ENCODE assay signal across 27 mouse cellular contexts in the genomic region with DNA sequence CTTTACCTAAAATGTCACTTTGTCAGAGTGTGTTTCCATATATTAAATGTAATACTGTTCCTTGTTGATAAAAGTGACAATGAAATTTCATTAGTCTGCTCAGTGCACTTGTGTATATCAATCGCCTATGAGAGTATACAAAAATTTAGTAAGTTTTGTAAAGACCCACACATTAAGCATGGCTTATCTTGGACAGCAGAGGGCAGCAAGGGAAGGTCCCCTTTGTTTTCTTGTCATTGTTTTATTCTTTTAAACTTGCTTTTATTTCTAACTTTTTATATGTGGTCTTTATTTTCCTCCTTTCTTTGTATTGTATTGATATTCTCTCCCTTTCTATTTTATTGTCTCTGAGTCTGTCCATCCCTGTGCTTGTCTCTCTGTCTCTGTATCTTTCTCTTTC.
DNase-seq lines count a peak whose midpoint lies in the region; ATAC-seq and TF ChIP-seq lines count a peak whose summit lies in the region.
"Had no signal": no experiment of that assay in that cellular context is flagged by ENCODE, and none has a peak within 500 bp of the region (broad histone marks: within the 10 kb centered on the region; RNA-seq: fewer than 3 reads in every experiment).

No protein-coding gene starts in this region.

- peak; percentile 7 for TF ChIP-seq RAD21 in MEL (IDR thresholded peaks at IDR 0.05; ENCODE audit: low read depth, low read length)

- intact Hi-C loops in left cerebral cortex, adult 2 months (cut with DNase I), result no loop called here

- no peak overlapping the region for H3K9ac ChIP-seq in hindbrain, postnatal 0 days (replicated peaks; ENCODE audit: low read length)
- no peak overlapping the region for H3K9ac ChIP-seq in hindbrain, embryonic 11.5 days (ENCODE audit: low read depth, low read length)
- H3K9ac ChIP-seq in MEL (ENCODE audit: control insufficient read depth, low read depth, low read length, poor library complexity, severe bottlenecking), result no peak overlapping the region
- H3K9ac ChIP-seq: embryonic facial prominence, embryonic 15.5 days; hindbrain, embryonic 15.5 days had no signal

- no peak overlapping the region for H3K4me3 ChIP-seq in hindbrain, postnatal 0 days (ENCODE audit: low read length)
- no peak overlapping the region for H3K4me3 ChIP-seq in hindbrain, embryonic 11.5 days (ENCODE audit: low read depth, low read length)
- H3K4me3 ChIP-seq in left cerebral cortex, adult 2 months, result no peak overlapping the region
- H3K4me3 ChIP-seq in MEL (ENCODE audit: control insufficient read depth in 1 of 2, insufficient read depth in 1 of 2, low read depth in 2 of 2, low read length in 2 of 2), result no peak overlapping the region
- H3K4me3 ChIP-seq: embryonic facial prominence, embryonic 15.5 days; erythroblast, embryonic 14.5 days; forebrain, embryonic 10.5 days; heart, embryonic 10.5 days; hindbrain, embryonic 10.5 days; hindbrain, embryonic 15.5 days had no signal

- ATAC-seq in hindbrain, postnatal 0 days, result no peak
- no peak for ATAC-seq in hindbrain, embryonic 11.5 days (ENCODE audit: low FRiP score)
- ATAC-seq: activated CD4-positive, CD25-positive, alpha-beta regulatory T cell, adult 4 months; CD4-positive, CD25-positive, alpha-beta regulatory T cell, adult 4 months; forebrain, embryonic 14.5 days; inflammation-experienced regulatory T-cells, adult 6 months; Patski had no signal

- no peak for TF ChIP-seq POLR2A in MEL (IDR thresholded peaks at IDR 0.05; ENCODE audit: control insufficient read depth in 1 of 2, insufficient read depth in 1 of 2, low read depth in 1 of 2, low read length in 2 of 2, poor library complexity in 1 of 2)

- no peak for TF ChIP-seq EP300 in MEL (IDR thresholded peaks at IDR 0.05; ENCODE audit: low read depth in 1 of 2, low read length in 2 of 2)

- no peaks in the 10 kb centered on the region for H3K79me2 ChIP-seq in MEL (ENCODE audit: control insufficient read depth, insufficient read depth, low read length, poor library complexity)

- peak; percentile 49 for TF ChIP-seq CTCF in hindbrain, postnatal 0 days (IDR thresholded peaks at IDR 0.05; ENCODE audit: low read depth)
- TF ChIP-seq CTCF in left cerebral cortex, adult 2 months (IDR thresholded peaks at IDR 0.05), result peak; percentile 60
- TF ChIP-seq CTCF in MEL (IDR thresholded peaks at IDR 0.05 in 2 of 3, conservative IDR thresholded peaks at IDR 0.05 in 1 of 3; ENCODE audit: control insufficient read depth in 1 of 3, insufficient read depth in 1 of 3, low read depth in 2 of 3, low read length in 3 of 3, poor library complexity in 1 of 3, severe bottlenecking in 1 of 3), result peak in 1 of 3 experiments; percentile 19; a peak in 2 of 6 replicates

- H3K27me3 ChIP-seq in hindbrain, postnatal 0 days (ENCODE audit: insufficient read depth, low read length), result no peaks in the 10 kb centered on the region
- H3K27me3 ChIP-seq in hindbrain, embryonic 11.5 days (ENCODE audit: control insufficient read depth, insufficient read depth, low read length), result no peaks in the 10 kb centered on the region
- no peaks in the 10 kb centered on the region for H3K27me3 ChIP-seq in MEL (ENCODE audit: control insufficient read depth in 1 of 2, insufficient read depth in 2 of 2, low read length in 2 of 2)
- H3K27me3 ChIP-seq: embryonic facial prominence, embryonic 15.5 days; hindbrain, embryonic 15.5 days; Patski had no signal

- H3K9me3 ChIP-seq in hindbrain, postnatal 0 days (ENCODE audit: low read length), result no peaks in the 10 kb centered on the region
- no peaks in the 10 kb centered on the region for H3K9me3 ChIP-seq in hindbrain, embryonic 11.5 days (ENCODE audit: control insufficient read depth, low read length)
- no peaks in the 10 kb centered on the region for H3K9me3 ChIP-seq in MEL (replicated peaks; ENCODE audit: insufficient read depth, low read length)
- H3K9me3 ChIP-seq: embryonic facial prominence, embryonic 15.5 days; forebrain, embryonic 10.5 days; G1E; heart, embryonic 10.5 days; hindbrain, embryonic 10.5 days; hindbrain, embryonic 15.5 days had no signal

- H3K36me3 ChIP-seq in hindbrain, postnatal 0 days (ENCODE audit: insufficient read depth, low read length), result no peaks in the 10 kb centered on the region
- H3K36me3 ChIP-seq in hindbrain, embryonic 11.5 days (ENCODE audit: control insufficient read depth, insufficient read depth, low read length), result no peaks in the 10 kb centered on the region
- H3K36me3 ChIP-seq in MEL (ENCODE audit: control insufficient read depth in 1 of 2, insufficient read depth in 2 of 2, low read length in 2 of 2), result no peaks in the 10 kb centered on the region
- H3K36me3 ChIP-seq: embryonic facial prominence, embryonic 15.5 days; forebrain, embryonic 10.5 days; G1E; heart, embryonic 10.5 days; hindbrain, embryonic 10.5 days; hindbrain, embryonic 15.5 days had no signal

- H3K4me2 ChIP-seq in hindbrain, postnatal 0 days (ENCODE audit: low read depth, low read length), result no peak overlapping the region
- H3K4me2 ChIP-seq in hindbrain, embryonic 11.5 days (replicated peaks; ENCODE audit: low read depth, low read length), result no peak overlapping the region
- H3K4me2 ChIP-seq: embryonic facial prominence, embryonic 15.5 days; hindbrain, embryonic 15.5 days had no signal

- WGBS in hindbrain, postnatal 0 days, result 83% methylated on average over 1 of the region's 1 CpGs
- 79% methylated on average over 1 of the region's 1 CpGs for WGBS in hindbrain, embryonic 11.5 days

- no peaks in the 10 kb centered on the region for H3K4me1 ChIP-seq in hindbrain, postnatal 0 days (ENCODE audit: insufficient read depth, low read length)
- no peaks in the 10 kb centered on the region for H3K4me1 ChIP-seq in hindbrain, embryonic 11.5 days (replicated peaks; ENCODE audit: control insufficient read depth, insufficient read depth, low read length)
- H3K4me1 ChIP-seq in MEL (ENCODE audit: control insufficient read depth in 1 of 2, insufficient read depth in 2 of 2, low read length in 2 of 2), result no peaks in the 10 kb centered on the region
- H3K4me1 ChIP-seq: embryonic facial prominence, embryonic 15.5 days; forebrain, embryonic 10.5 days; heart, embryonic 10.5 days; hindbrain, embryonic 10.5 days; hindbrain, embryonic 15.5 days had no signal

- no peak overlapping the region for H3K27ac ChIP-seq in hindbrain, postnatal 0 days
- H3K27ac ChIP-seq in hindbrain, embryonic 11.5 days (ENCODE audit: low read depth, low read length), result no peak overlapping the region
- no peak overlapping the region for H3K27ac ChIP-seq in left cerebral cortex, adult 2 months
- no peak overlapping the region for H3K27ac ChIP-seq in MEL (ENCODE audit: control insufficient read depth, low read depth, low read length)
- H3K27ac ChIP-seq: embryonic facial prominence, embryonic 15.5 days; forebrain, embryonic 10.5 days; heart, embryonic 10.5 days; hindbrain, embryonic 10.5 days; hindbrain, embryonic 15.5 days had no signal

- no peak for DNase-seq in hindbrain, postnatal 0 days (ENCODE audit: low spot score)
- DNase-seq in hindbrain, embryonic 11.5 days (ENCODE audit: low spot score), result no peak
- DNase-seq in left cerebral cortex, adult 2 months (ENCODE audit: extremely low spot score in 1 of 2, low spot score in 2 of 2), result no peak
- DNase-seq in left cerebral cortex, adult 11 months (ENCODE audit: low spot score), result no peak
- peak; percentile 5 for DNase-seq in 416B (ENCODE audit: low read depth)
- no peak for DNase-seq in MEL (ENCODE audit: low read depth, low spot score)
- DNase-seq in spleen, adult 12 weeks (ENCODE audit: low spot score), result no peak
- no peak for DNase-seq in spleen, postnatal 36 days (ENCODE audit: low spot score in 2 of 2)
- DNase-seq: adrenal gland, postnatal 14 days; B cell, adult 2 months; cerebellum, adult 2 months; cerebellum, postnatal 10 days; embryo, embryonic 11 days; gastrocnemius, postnatal 10 days; heart, adult 18-20 months had no signal

TF ChIP-seq in MEL, 35 proteins besides CTCF, POLR2A, EP300 and RAD21:
- no peak for TF ChIP-seq ELF1 (IDR thresholded peaks at IDR 0.05; ENCODE audit: low read depth, low read length)
- TF ChIP-seq SMC3 (IDR thresholded peaks at IDR 0.05; ENCODE audit: low read depth, low read length), result peak; percentile 45
- peak; percentile 35; the same call in 1 of the 2 replicates for TF ChIP-seq ZC3H11A (IDR thresholded peaks at IDR 0.05; ENCODE audit: low read depth, low read length)
